Mouse (Mus musculus) cerebellum, adult 2 months (tissue): ENCODE results near the gene 5730596B20Rik.

Source experiments
- CTCF ChIP-seq: fragments of 200-500 bp; IDR thresholded peaks from 2 replicates; pipeline ENCODE4 v1.5.1; 2011; ENCODE audit warnings: low read depth, mild to moderate bottlenecking, control low read depth, low read length, moderate library complexity, borderline replicate concordance; ENCODE audit not compliant: insufficient read depth
- POLR2A ChIP-seq: fragments of 200-500 bp; IDR thresholded peaks from 2 replicates; pipeline ENCODE4 v1.6.1; 2011; ENCODE audit warnings: low read length, control low read depth, borderline replicate concordance; ENCODE audit not compliant: insufficient read depth

GRCm38 (mm10) chr6:52183311-52184080 is 6.2 kb downstream of the 5730596B20Rik start:
- no peak for TF ChIP-seq CTCF
- no peak for TF ChIP-seq POLR2A
